Mouse (Mus musculus) embryonic facial prominence, embryonic 15.5 days (tissue): ENCODE measurements at regions not wholly inside any gene's neighbourhood (a gene's known extent, or its start where the extent isn't known, plus 50 kb on each side); places are given as distances from the start of the nearest gene placed in this dataset.

Experiments
- ATAC-seq: fragments of 200-750 bp; cut with Nextera tagmentation; 2 replicates; pipeline ENCODE4 v1.8.0; 2017; ENCODE audit warnings: low read depth, moderate TSS enrichment; ENCODE audit not compliant: insufficient number of reproducible peaks, low FRiP score, low TSS enrichment
- H3K27ac ChIP-seq: fragments of 300-500 bp; sonication (generic); replicated peaks from 2 replicates; pipeline ENCODE4 v1.5.1; 2015; ENCODE audit warnings: mild to moderate bottlenecking, inconsistent platforms
- H3K27me3 ChIP-seq: fragments of 300-500 bp; sonication (generic); 2 replicates; pipeline ENCODE4 v1.6.1; 2015; ENCODE audit warnings: inconsistent platforms
- H3K36me3 ChIP-seq: fragments of 300-500 bp; sonication (generic); 2 replicates; pipeline ENCODE4 v1.6.1; 2015; ENCODE audit warnings: mild to moderate bottlenecking, inconsistent platforms
- H3K4me1 ChIP-seq: fragments of 300-500 bp; sonication (generic); 2 replicates; pipeline ENCODE4 v1.6.1; 2015; ENCODE audit warnings: inconsistent platforms
- H3K4me2 ChIP-seq: fragments of 300-500 bp; sonication (generic); replicated peaks from 2 replicates; pipeline ENCODE4 v1.6.1; 2015; ENCODE audit warnings: mild to moderate bottlenecking, inconsistent platforms
- H3K4me3 ChIP-seq: fragments of 300-500 bp; sonication (generic); replicated peaks from 2 replicates; pipeline ENCODE4 v1.5.1; 2015; ENCODE audit warnings: mild to moderate bottlenecking, inconsistent platforms
- H3K9ac ChIP-seq: fragments of 300-500 bp; sonication (generic); 2 replicates; pipeline ENCODE4 v1.6.1; 2015; ENCODE audit warnings: inconsistent platforms
- H3K9me3 ChIP-seq: fragments of 300-500 bp; sonication (generic); replicated peaks from 2 replicates; pipeline ENCODE4 v1.6.1; 2016; ENCODE audit warnings: inconsistent platforms
- WGBS: fragments of 180-500 bp; shearing (Covaris S2); methylation state at CpG from one replicate; pipeline ENCODE4 v1.1.7; 2015; 5-methylcytosine and 5-hydroxymethylcytosine counted together

DNA sequence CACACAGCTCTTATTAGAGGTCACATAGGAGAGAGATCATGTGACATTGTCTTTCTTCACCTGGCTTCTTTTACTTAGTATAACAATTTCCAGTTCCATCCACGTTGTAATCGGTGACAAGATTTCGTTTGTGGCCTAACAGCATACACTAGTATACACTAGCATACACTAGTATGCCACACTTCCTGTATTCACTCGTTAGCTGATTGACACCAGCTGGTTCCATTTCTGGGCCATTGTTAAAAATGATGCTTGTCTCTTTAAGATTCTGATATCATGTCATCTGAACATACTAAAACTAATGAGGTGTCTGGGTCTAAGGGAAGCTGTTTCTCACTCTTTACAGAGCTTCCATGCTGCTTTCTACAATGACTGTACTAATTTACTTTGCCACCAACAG lies 713.3 kb downstream of the Pdcd6ip start:
- no peaks in the 10 kb centered on the region for H3K27me3 ChIP-seq
- no peak overlapping the region for H3K27ac ChIP-seq
- 71% methylated on average over 4 of the region's 4 CpGs for WGBS
- H3K9ac ChIP-seq, result no peak overlapping the region
- H3K4me1 ChIP-seq, result no peaks in the 10 kb centered on the region
- H3K4me2 ChIP-seq, result no peak overlapping the region
- no peak overlapping the region for H3K4me3 ChIP-seq
- H3K9me3 ChIP-seq, result no peaks in the 10 kb centered on the region
- no peaks in the 10 kb centered on the region for H3K36me3 ChIP-seq
- ATAC-seq, result no peak

GRCm38 (mm10) chr9:112993627-112994026 lies 714.4 kb downstream of the Pdcd6ip start:
- no peak overlapping the region for H3K9ac ChIP-seq
- no peak for ATAC-seq
- H3K9me3 ChIP-seq, result no peaks in the 10 kb centered on the region
- H3K4me2 ChIP-seq, result no peak overlapping the region
- 70% methylated on average over 2 of the region's 2 CpGs for WGBS
- H3K27me3 ChIP-seq, result no peaks in the 10 kb centered on the region
- H3K4me1 ChIP-seq, result no peaks in the 10 kb centered on the region
- H3K27ac ChIP-seq, result no peak overlapping the region
- H3K4me3 ChIP-seq, result no peak overlapping the region
- no peaks in the 10 kb centered on the region for H3K36me3 ChIP-seq

GRCm38 (mm10) chr9:112992937-112993336 lies 715.1 kb downstream of the Pdcd6ip start:
- Histone ChIP-seq H3K27ac (no peak overlapping the region), H3K36me3 (no peaks in the 10 kb centered on the region), H3K27me3 (no peaks in the 10 kb centered on the region), H3K9me3 (no peaks in the 10 kb centered on the region), H3K4me3 (no peak overlapping the region), H3K4me1 (no peaks in the 10 kb centered on the region), H3K4me2 (no peak overlapping the region), H3K9ac (no peak overlapping the region)
- 28% methylated on average over 3 of the region's 3 CpGs for WGBS
- no peak for ATAC-seq

DNA sequence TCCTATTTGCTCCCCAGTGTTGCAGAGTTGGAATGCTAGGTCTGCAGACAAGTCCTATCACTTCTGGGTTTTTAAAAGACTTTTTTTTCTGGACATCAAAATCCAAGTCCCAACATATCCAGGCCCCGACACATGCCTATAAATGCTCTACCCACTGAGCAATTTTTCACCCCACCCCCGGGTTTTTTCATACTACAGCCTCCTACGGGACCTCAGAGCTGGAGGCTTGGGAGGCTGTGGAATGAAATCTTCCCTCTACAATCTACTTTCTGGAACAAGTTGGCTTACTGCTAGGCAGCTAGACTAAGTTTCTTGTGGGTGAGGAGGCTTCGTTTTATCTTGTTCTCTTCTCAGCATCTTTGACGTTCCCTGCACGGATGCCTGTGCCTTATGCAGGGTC lies 724.7 kb downstream of the Pdcd6ip start:
- no peaks in the 10 kb centered on the region for H3K27me3 ChIP-seq
- H3K9ac ChIP-seq, result no peak overlapping the region
- H3K9me3 ChIP-seq, result no peaks in the 10 kb centered on the region
- no peak overlapping the region for H3K27ac ChIP-seq
- H3K36me3 ChIP-seq, result no peaks in the 10 kb centered on the region
- no peaks in the 10 kb centered on the region for H3K4me1 ChIP-seq
- no peak overlapping the region for H3K4me2 ChIP-seq
- 85% methylated on average over 6 of the region's 6 CpGs for WGBS
- ATAC-seq, result no peak
- no peak overlapping the region for H3K4me3 ChIP-seq

GRCm38 (mm10) chr9:112951567-112951966 lies 715.8 kb upstream of the Arpp21 start:
- no peak overlapping the region for H3K9ac ChIP-seq
- H3K4me2 ChIP-seq, result no peak overlapping the region
- H3K27me3 ChIP-seq, result no peaks in the 10 kb centered on the region
- no peak overlapping the region for H3K4me3 ChIP-seq
- no peaks in the 10 kb centered on the region for H3K36me3 ChIP-seq
- no peaks in the 10 kb centered on the region for H3K4me1 ChIP-seq
- WGBS, result 79% methylated on average over 1 of the region's 1 CpGs
- no peaks in the 10 kb centered on the region for H3K9me3 ChIP-seq
- no peak overlapping the region for H3K27ac ChIP-seq
- ATAC-seq, result no peak

GRCm38 (mm10) chr9:112950056-112950455 lies 714.3 kb upstream of the Arpp21 start:
- ATAC-seq, result no peak
- H3K27me3 ChIP-seq, result no peaks in the 10 kb centered on the region
- no peak overlapping the region for H3K4me3 ChIP-seq
- WGBS, result 63% methylated on average over 2 of the region's 2 CpGs
- H3K9me3 ChIP-seq, result no peaks in the 10 kb centered on the region
- H3K4me2 ChIP-seq, result no peak overlapping the region
- no peaks in the 10 kb centered on the region for H3K4me1 ChIP-seq
- H3K36me3 ChIP-seq, result no peaks in the 10 kb centered on the region
- no peak overlapping the region for H3K27ac ChIP-seq
- no peak overlapping the region for H3K9ac ChIP-seq

GRCm38 (mm10) chr9:112938781-112939180 lies 703.0 kb upstream of the Arpp21 start:
- ATAC-seq, result no peak
- Histone ChIP-seq H3K4me2 (no peak overlapping the region), H3K4me1 (no peaks in the 10 kb centered on the region), H3K9ac (no peak overlapping the region), H3K4me3 (no peak overlapping the region), H3K27ac (no peak overlapping the region), H3K36me3 (no peaks in the 10 kb centered on the region), H3K27me3 (no peaks in the 10 kb centered on the region), H3K9me3 (no peaks in the 10 kb centered on the region)

DNA sequence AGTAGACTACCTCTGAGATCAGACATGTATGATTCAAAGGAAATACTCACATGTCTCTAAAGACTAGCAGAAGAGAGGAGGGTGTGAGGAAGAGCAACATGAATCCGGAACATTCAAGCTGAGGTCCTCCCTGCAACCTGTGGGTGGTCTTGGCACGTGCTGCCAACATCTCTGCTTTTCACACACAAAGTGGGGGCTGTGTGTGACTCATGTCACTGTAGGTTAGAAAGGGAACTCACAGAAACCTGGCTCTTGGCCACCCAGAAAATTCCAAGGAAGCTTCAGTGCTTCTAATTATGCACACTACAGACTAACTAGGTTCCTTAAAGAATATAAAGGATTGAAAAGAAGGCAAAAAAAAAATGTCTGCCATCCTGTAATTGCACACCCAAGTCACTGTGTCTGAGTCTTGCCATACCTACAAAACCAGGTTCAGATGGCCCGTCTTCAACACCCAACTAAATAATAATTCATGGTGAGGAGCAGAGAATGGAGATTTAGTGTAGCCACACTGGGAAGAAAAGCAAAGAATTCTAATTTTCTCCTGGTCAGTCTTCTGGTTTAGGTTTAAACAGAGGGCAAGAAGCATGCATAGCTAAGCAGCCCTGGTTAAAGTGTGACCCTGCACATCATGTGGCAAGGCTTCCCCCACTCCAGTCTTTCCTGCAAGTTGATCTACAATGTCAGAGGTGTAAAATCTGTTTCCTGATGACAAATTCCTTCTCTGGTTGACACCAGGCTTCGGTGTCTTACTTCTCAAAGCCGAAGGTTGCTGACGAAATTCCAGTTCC lies 673.8 kb upstream of the Arpp21 start:
- H3K36me3 ChIP-seq, result no peaks in the 10 kb centered on the region

GRCm38 (mm10) chr9:112905955-112906354 lies 670.2 kb upstream of the Arpp21 start:
- no peak overlapping the region for H3K27ac ChIP-seq
- no peaks in the 10 kb centered on the region for H3K9me3 ChIP-seq
- no peak overlapping the region for H3K4me2 ChIP-seq
- no peak for ATAC-seq
- no peaks in the 10 kb centered on the region for H3K36me3 ChIP-seq
- WGBS, result 81% methylated on average over 6 of the region's 6 CpGs
- H3K4me1 ChIP-seq, result no peaks in the 10 kb centered on the region
- no peak overlapping the region for H3K4me3 ChIP-seq
- H3K27me3 ChIP-seq, result no peaks in the 10 kb centered on the region
- H3K9ac ChIP-seq, result no peak overlapping the region

More for the DNA sequence above, 673.8 kb upstream of the Arpp21 start:
- H3K9me3 ChIP-seq, result no peaks in the 10 kb centered on the region
- no peak overlapping the region for H3K4me3 ChIP-seq
- H3K4me2 ChIP-seq, result no peak overlapping the region
- no peak overlapping the region for H3K9ac ChIP-seq
- no peaks in the 10 kb centered on the region for H3K27me3 ChIP-seq
- no peak overlapping the region for H3K27ac ChIP-seq
- H3K4me1 ChIP-seq, result no peaks in the 10 kb centered on the region
- ATAC-seq, result no peak
- 64% methylated on average over 6 of the region's 6 CpGs for WGBS

DNA sequence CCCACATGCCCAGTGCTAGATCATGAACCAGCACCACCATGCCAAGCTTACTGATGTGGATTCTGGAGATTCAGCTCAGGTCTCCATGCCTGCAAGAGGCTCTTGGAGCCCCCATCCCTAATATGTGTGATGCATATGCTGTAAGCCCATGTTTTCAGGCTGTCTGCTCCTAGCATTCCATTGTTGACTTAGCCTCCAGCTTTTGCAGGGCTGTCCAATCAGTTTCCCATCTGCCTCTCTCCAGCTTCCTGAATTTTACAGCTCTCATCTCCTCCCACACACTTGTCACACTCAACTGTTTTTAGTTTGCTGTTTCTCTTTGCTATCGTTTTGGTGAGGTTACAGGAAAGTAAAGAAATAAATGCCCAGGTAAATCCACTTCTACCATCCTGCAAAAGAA lies 629.2 kb upstream of the Arpp21 start:
- Histone ChIP-seq H3K27me3 (no peaks in the 10 kb centered on the region), H3K4me2 (no peak overlapping the region), H3K9me3 (no peaks in the 10 kb centered on the region), H3K36me3 (no peaks in the 10 kb centered on the region), H3K4me1 (no peaks in the 10 kb centered on the region), H3K27ac (no peak overlapping the region), H3K9ac (no peak overlapping the region), H3K4me3 (no peak overlapping the region)
- whole genome bisulfite sequencing, result 73% methylated on average over 1 of the region's 1 CpGs
- ATAC-seq, result no peak

DNA sequence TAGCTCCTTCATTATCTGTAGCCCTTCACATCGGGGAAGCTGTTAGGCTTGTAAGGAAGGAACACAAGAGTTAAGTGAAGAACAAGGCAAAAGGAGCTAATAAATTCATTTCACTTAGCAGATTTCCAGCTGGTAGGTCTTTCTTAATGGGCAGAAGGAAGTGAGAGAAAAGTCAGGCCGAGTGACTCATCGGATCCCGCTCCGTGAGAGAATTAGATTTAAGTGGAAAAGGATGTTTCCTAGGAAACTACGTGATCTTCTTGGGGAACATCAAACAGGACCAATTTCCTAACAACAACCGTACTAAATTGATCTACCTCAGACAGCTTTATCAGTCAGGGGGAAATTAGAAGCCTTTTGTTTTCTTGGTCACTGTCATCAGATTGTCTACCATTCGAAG lies 625.4 kb upstream of the Arpp21 start:
- H3K4me2 ChIP-seq, result no peak overlapping the region
- H3K9me3 ChIP-seq, result no peaks in the 10 kb centered on the region
- ATAC-seq, result no peak
- no peak overlapping the region for H3K27ac ChIP-seq
- H3K27me3 ChIP-seq, result no peaks in the 10 kb centered on the region
- WGBS, result 36% methylated on average over 8 of the region's 8 CpGs
- H3K4me3 ChIP-seq, result no peak overlapping the region
- H3K4me1 ChIP-seq, result no peaks in the 10 kb centered on the region
- H3K36me3 ChIP-seq, result no peaks in the 10 kb centered on the region
- no peak overlapping the region for H3K9ac ChIP-seq

GRCm38 (mm10) chr9:112860307-112860893 lies 624.7 kb upstream of the Arpp21 start:
- H3K27me3 ChIP-seq, result no peaks in the 10 kb centered on the region
- H3K9ac ChIP-seq, result no peak overlapping the region
- no peak overlapping the region for H3K4me3 ChIP-seq
- H3K36me3 ChIP-seq, result no peaks in the 10 kb centered on the region
- 80% methylated on average over 3 of the region's 3 CpGs for WGBS
- no peak overlapping the region for H3K27ac ChIP-seq
- ATAC-seq, result no peak
- no peaks in the 10 kb centered on the region for H3K9me3 ChIP-seq
- no peak overlapping the region for H3K4me2 ChIP-seq
- no peaks in the 10 kb centered on the region for H3K4me1 ChIP-seq
